Mouse (Mus musculus): ENCODE results near the gene Zmynd12. TPM values are rescaled to one million over a fixed set of nuclear protein-coding genes. Genes with fewer than 3 reads are reported as not detected.

The Zmynd12 gene
- polyA plus RNA-seq, 1 experiment, result 0.35 TPM

GRCm38 (mm10) chr4:119460296-119460695, 37.7 kb downstream of the Zmynd12 start:
- peak; percentile 34 for DNase-seq
- peaks cover 8% of the 10 kb centered on the region for H3K4me1 ChIP-seq (replicated peaks; ENCODE audit: control insufficient read depth, insufficient read depth, low read length)
- H3K27me3 ChIP-seq (ENCODE audit: control insufficient read depth, insufficient read depth, low read length), result no peaks in the 10 kb centered on the region
- H3K36me3 ChIP-seq (ENCODE audit: control insufficient read depth, insufficient read depth, low read length), result no peaks in the 10 kb centered on the region
- TF ChIP-seq CTCF (IDR thresholded peaks at IDR 0.05; ENCODE audit: borderline replicate concordance, control insufficient read depth, extremely low read depth, insufficient read depth, low read length, poor library complexity), result no peak
- no peak for TF ChIP-seq POLR2A (IDR thresholded peaks at IDR 0.05; ENCODE audit: control insufficient read depth, extremely low read depth, insufficient read depth, low read length, poor library complexity)
- H3K4me3 ChIP-seq (ENCODE audit: control insufficient read depth, insufficient read depth, low read length), result no peak overlapping the region
- no peak overlapping the region for H3K27ac ChIP-seq (ENCODE audit: control insufficient read depth, insufficient read depth, low read length)
- WGBS, result 72% methylated on average over 5 of the region's 5 CpGs

- no peak for DNase-seq
- Histone ChIP-seq H3K4me3 (ENCODE audit: control insufficient read depth, insufficient read depth, low read length) (no peak overlapping the region), H3K36me3 (ENCODE audit: control insufficient read depth, insufficient read depth, low read length) (no peaks in the 10 kb centered on the region), H3K27me3 (ENCODE audit: control insufficient read depth, insufficient read depth, low read length) (no peaks in the 10 kb centered on the region), H3K4me1 (replicated peaks; ENCODE audit: control insufficient read depth, insufficient read depth, low read length) (peaks cover 8% of the 10 kb centered on the region), H3K27ac (ENCODE audit: control insufficient read depth, insufficient read depth, low read length) (no peak overlapping the region)
- 84% methylated on average over 8 of the region's 8 CpGs for WGBS
- TF ChIP-seq CTCF (IDR thresholded peaks at IDR 0.05; ENCODE audit: borderline replicate concordance, control insufficient read depth, extremely low read depth, insufficient read depth, low read length, poor library complexity) (no peak), POLR2A (IDR thresholded peaks at IDR 0.05; ENCODE audit: control insufficient read depth, extremely low read depth, insufficient read depth, low read length, poor library complexity) (no peak)
Measured at GRCm38 (mm10) chr4:119460728-119461141, 38.1 kb downstream of the Zmynd12 start.

- no peaks in the 10 kb centered on the region for H3K27me3 ChIP-seq (ENCODE audit: control insufficient read depth, insufficient read depth, low read length)
- no peak overlapping the region for H3K4me3 ChIP-seq (ENCODE audit: control insufficient read depth, insufficient read depth, low read length)
- no peaks in the 10 kb centered on the region for H3K36me3 ChIP-seq (ENCODE audit: control insufficient read depth, insufficient read depth, low read length)
- no peak for TF ChIP-seq POLR2A (IDR thresholded peaks at IDR 0.05; ENCODE audit: control insufficient read depth, extremely low read depth, insufficient read depth, low read length, poor library complexity)
- TF ChIP-seq CTCF (IDR thresholded peaks at IDR 0.05; ENCODE audit: borderline replicate concordance, control insufficient read depth, extremely low read depth, insufficient read depth, low read length, poor library complexity), result no peak
- H3K27ac ChIP-seq (ENCODE audit: control insufficient read depth, insufficient read depth, low read length), result no peak overlapping the region
- no peak for DNase-seq
- peaks cover 8% of the 10 kb centered on the region for H3K4me1 ChIP-seq (replicated peaks; ENCODE audit: control insufficient read depth, insufficient read depth, low read length)
- 90% methylated on average over 3 of the region's 3 CpGs for WGBS
Measured at GRCm38 (mm10) chr4:119462457-119462856, 39.8 kb downstream of the Zmynd12 start.

GRCm38 (mm10) chr4:119462858-119463755, 40.5 kb downstream of the Zmynd12 start:
- no peak overlapping the region for H3K27ac ChIP-seq (ENCODE audit: control insufficient read depth, insufficient read depth, low read length)
- no peak overlapping the region for H3K4me3 ChIP-seq (ENCODE audit: control insufficient read depth, insufficient read depth, low read length)
- TF ChIP-seq POLR2A (IDR thresholded peaks at IDR 0.05; ENCODE audit: control insufficient read depth, extremely low read depth, insufficient read depth, low read length, poor library complexity), result no peak
- no peak for TF ChIP-seq CTCF (IDR thresholded peaks at IDR 0.05; ENCODE audit: borderline replicate concordance, control insufficient read depth, extremely low read depth, insufficient read depth, low read length, poor library complexity)
- DNase-seq, result peak; percentile 72
- H3K36me3 ChIP-seq (ENCODE audit: control insufficient read depth, insufficient read depth, low read length), result no peaks in the 10 kb centered on the region
- WGBS, result 88% methylated on average over 11 of the region's 11 CpGs
- peaks cover 8% of the 10 kb centered on the region for H3K4me1 ChIP-seq (replicated peaks; ENCODE audit: control insufficient read depth, insufficient read depth, low read length)
- no peaks in the 10 kb centered on the region for H3K27me3 ChIP-seq (ENCODE audit: control insufficient read depth, insufficient read depth, low read length)

- 33% methylated on average over 13 of the region's 13 CpGs for WGBS
- DNase-seq, result peak; percentile 65
- Histone ChIP-seq H3K4me1 (replicated peaks; ENCODE audit: control insufficient read depth, insufficient read depth, low read length) (peaks cover 8% of the 10 kb centered on the region), H3K27ac (ENCODE audit: control insufficient read depth, insufficient read depth, low read length) (peak overlapping the region; percentile 75), H3K27me3 (ENCODE audit: control insufficient read depth, insufficient read depth, low read length) (no peaks in the 10 kb centered on the region), H3K4me3 (ENCODE audit: control insufficient read depth, insufficient read depth, low read length) (peak overlapping the region; percentile 24; the same call in 1 of the 2 replicates), H3K36me3 (ENCODE audit: control insufficient read depth, insufficient read depth, low read length) (no peaks in the 10 kb centered on the region)
- TF ChIP-seq POLR2A (IDR thresholded peaks at IDR 0.05; ENCODE audit: control insufficient read depth, extremely low read depth, insufficient read depth, low read length, poor library complexity) (peak; percentile 40; the same call in 1 of the 2 replicates), CTCF (IDR thresholded peaks at IDR 0.05; ENCODE audit: borderline replicate concordance, control insufficient read depth, extremely low read depth, insufficient read depth, low read length, poor library complexity) (no peak)
Measured at GRCm38 (mm10) chr4:119463756-119464419, 41.3 kb downstream of the Zmynd12 start.

GRCm38 (mm10) chr4:119465841-119466240, 43.2 kb downstream of the Zmynd12 start:
- H3K27me3 ChIP-seq (ENCODE audit: control insufficient read depth, insufficient read depth, low read length), result no peaks in the 10 kb centered on the region
- no peaks in the 10 kb centered on the region for H3K36me3 ChIP-seq (ENCODE audit: control insufficient read depth, insufficient read depth, low read length)
- 94% methylated on average over 5 of the region's 5 CpGs for whole genome bisulfite sequencing
- peaks cover 8% of the 10 kb centered on the region for H3K4me1 ChIP-seq (replicated peaks; ENCODE audit: control insufficient read depth, insufficient read depth, low read length)
- no peak overlapping the region for H3K27ac ChIP-seq (ENCODE audit: control insufficient read depth, insufficient read depth, low read length)
- TF ChIP-seq POLR2A (IDR thresholded peaks at IDR 0.05; ENCODE audit: control insufficient read depth, extremely low read depth, insufficient read depth, low read length, poor library complexity), result no peak
- no peak for TF ChIP-seq CTCF (IDR thresholded peaks at IDR 0.05; ENCODE audit: borderline replicate concordance, control insufficient read depth, extremely low read depth, insufficient read depth, low read length, poor library complexity)
- no peak for DNase-seq
- no peak overlapping the region for H3K4me3 ChIP-seq (ENCODE audit: control insufficient read depth, insufficient read depth, low read length)

Measured in thymus, adult 2 months (tissue).